Mouse (Mus musculus) liver, adult 2 months (tissue): Measurements from ENCODE around the gene Fbxo44. TPM values are rescaled to one million over a fixed set of nuclear protein-coding genes. Genes with fewer than 3 reads are reported as not detected.
"Not testable (repeated sequence)": the region's sequence is repeated elsewhere in the genome, so short reads cannot be mapped to it uniquely, and the experiment has no call there.

Experiments used
- DNase-seq: peaks from one replicate; pipeline ENCODE4 v3.0.0-alpha.2; 2011; ENCODE audit warnings: low read depth, low spot score; ENCODE audit errors: extremely low read depth
- H3K27ac ChIP-seq: fragments of 200-500 bp; replicated peaks from 2 replicates; pipeline ENCODE4 v1.5.1; 2012; ENCODE audit warnings: low read depth, mild to moderate bottlenecking, control low read depth, inconsistent platforms, low read length; ENCODE audit not compliant: insufficient read depth
- H3K27me3 ChIP-seq: fragments of 200-500 bp; 2 replicates; pipeline ENCODE4 v1.6.1; 2012; ENCODE audit warnings: mild to moderate bottlenecking, moderate library complexity, low read length, inconsistent platforms; ENCODE audit not compliant: control insufficient read depth, insufficient read depth
- H3K36me3 ChIP-seq: fragments of 200-500 bp; 2 replicates; pipeline ENCODE4 v1.6.1; 2012; ENCODE audit warnings: low read length, inconsistent platforms; ENCODE audit not compliant: control insufficient read depth, insufficient read depth
- H3K4me1 ChIP-seq: fragments of 200-500 bp; 2 replicates; pipeline ENCODE4 v1.6.1; 2011; ENCODE audit warnings: low read length; ENCODE audit not compliant: control insufficient read depth, insufficient read depth
- H3K4me3 ChIP-seq: fragments of 200-500 bp; 2 replicates; pipeline ENCODE4 v1.5.1; 2011; ENCODE audit warnings: low read depth, mild to moderate bottlenecking, control low read depth, low read length, moderate library complexity; ENCODE audit not compliant: insufficient read depth
- H3K79me2 ChIP-seq: fragments of 200-500 bp; 2 replicates; pipeline ENCODE4 v1.6.1; 2012; ENCODE audit warnings: inconsistent platforms, mild to moderate bottlenecking, low read length, moderate library complexity; ENCODE audit not compliant: control insufficient read depth, insufficient read depth
- H3K9ac ChIP-seq: fragments of 200-500 bp; 2 replicates; pipeline ENCODE4 v1.6.1; 2012; ENCODE audit warnings: low read depth, mild to moderate bottlenecking, control low read depth, inconsistent platforms, low read length
- CTCF ChIP-seq: fragments of 200-500 bp; IDR thresholded peaks from 2 replicates; pipeline ENCODE4 v1.5.1; 2011; ENCODE audit warnings: low read depth, low read length, control low read depth
- POLR2A ChIP-seq: fragments of 200-500 bp; IDR thresholded peaks from 2 replicates; pipeline ENCODE4 v1.6.1; 2011; ENCODE audit warnings: low read length, control low read depth; ENCODE audit not compliant: insufficient read depth; ENCODE audit errors: extremely low read depth
- WGBS: fragments of 180-500 bp; shearing (Covaris S2); methylation state at CpG from one replicate; pipeline ENCODE4 v1.1.7; 2018; 5-methylcytosine and 5-hydroxymethylcytosine counted together
- polyA plus RNA-seq: library from polyadenylated mRNA; depleted of rRNA; stranded (reverse); fragments of >200 nt; gene quantifications from 2 replicates; pipeline ENCODE4 v1.2.3, GENCODE M21; 2012
- total RNA-seq: library from RNA; depleted of rRNA; stranded (reverse); fragments of >200 nt; gene quantifications from 2 replicates; pipeline ENCODE4 v1.2.3, GENCODE M21; 2014

Gene Fbxo44
- total and polyA plus RNA-seq, 2 experiments = 2.2 to 2.7 TPM

- 60% methylated on average over 6 of the region's 6 CpGs for WGBS
- Histone ChIP-seq H3K9ac (no peak overlapping the region), H3K4me1 (no peaks in the 10 kb centered on the region), H3K27me3 (no peaks in the 10 kb centered on the region), H3K36me3 (no peaks in the 10 kb centered on the region), H3K79me2 (no peaks in the 10 kb centered on the region), H3K4me3 (no peak overlapping the region), H3K27ac (no peak overlapping the region)
- no peak for TF ChIP-seq CTCF
- no peak for TF ChIP-seq POLR2A
- no peak for DNase-seq
Observed at GRCm38 (mm10) chr4:148121982-148122693, 38.1 kb downstream of the Fbxo44 start.

GRCm38 (mm10) chr4:148121362-148121761 is 38.9 kb downstream of the Fbxo44 start:
- Histone ChIP-seq H3K36me3 (no peaks in the 10 kb centered on the region), H3K79me2 (no peaks in the 10 kb centered on the region), H3K27ac (no peak overlapping the region), H3K4me1 (no peaks in the 10 kb centered on the region), H3K9ac (no peak overlapping the region), H3K27me3 (no peaks in the 10 kb centered on the region), H3K4me3 (no peak overlapping the region)
- TF ChIP-seq POLR2A (no peak), CTCF (no peak)
- no peak for DNase-seq
- 55% methylated on average over 4 of the region's 4 CpGs for WGBS

- no peak overlapping the region for H3K9ac ChIP-seq
- no peak overlapping the region for H3K27ac ChIP-seq
- no peaks in the 10 kb centered on the region for H3K27me3 ChIP-seq
- 64% methylated on average over 9 of the region's 9 CpGs for WGBS
- H3K4me1 ChIP-seq = no peaks in the 10 kb centered on the region
- H3K4me3 ChIP-seq = no peak overlapping the region
- H3K36me3 ChIP-seq = no peaks in the 10 kb centered on the region
- TF ChIP-seq CTCF = no peak
- TF ChIP-seq POLR2A = no peak
- no peaks in the 10 kb centered on the region for H3K79me2 ChIP-seq
- no peak for DNase-seq
Observed at GRCm38 (mm10) chr4:148120555-148120954, 39.7 kb downstream of the Fbxo44 start.

- H3K79me2 ChIP-seq, H3K9ac ChIP-seq, H3K27ac ChIP-seq, H3K36me3 ChIP-seq, H3K4me3 ChIP-seq, H3K27me3 ChIP-seq, H3K4me1 ChIP-seq: not testable (repeated sequence)
- peak; percentile 34 for DNase-seq
- 34% methylated on average over 9 of the region's 9 CpGs for WGBS
Observed at GRCm38 (mm10) chr4:148119578-148119977, 40.7 kb downstream of the Fbxo44 start.

- WGBS = 78% methylated on average over 4 of the region's 4 CpGs
- H3K27me3 ChIP-seq = no peaks in the 10 kb centered on the region
- no peak overlapping the region for H3K9ac ChIP-seq
- H3K27ac ChIP-seq = no peak overlapping the region
- DNase-seq = no peak
- H3K4me3 ChIP-seq = no peak overlapping the region
- no peaks in the 10 kb centered on the region for H3K4me1 ChIP-seq
- no peaks in the 10 kb centered on the region for H3K36me3 ChIP-seq
- TF ChIP-seq CTCF = peak; percentile 17; the same call in 1 of the 2 replicates
- no peak for TF ChIP-seq POLR2A
- H3K79me2 ChIP-seq = no peaks in the 10 kb centered on the region
Observed at GRCm38 (mm10) chr4:148117392-148117791, 42.9 kb downstream of the Fbxo44 start.

- Histone ChIP-seq H3K9ac (no peak overlapping the region), H3K36me3 (no peaks in the 10 kb centered on the region), H3K27me3 (no peaks in the 10 kb centered on the region), H3K27ac (no peak overlapping the region), H3K4me3 (no peak overlapping the region), H3K4me1 (no peaks in the 10 kb centered on the region), H3K79me2 (no peaks in the 10 kb centered on the region)
- 0 out of 2 replicates have a peak, but pooled peaks have one; percentile 11 for TF ChIP-seq CTCF
- TF ChIP-seq POLR2A = no peak
- DNase-seq = no peak
- WGBS = 77% methylated on average over 4 of the region's 4 CpGs
Observed at GRCm38 (mm10) chr4:148116657-148117056, 43.6 kb downstream of the Fbxo44 start.
